Mouse (Mus musculus) c-Kit-positive CD71-negative TER-119-negative erythroid progenitor cells, embryonic 14.5 days (primary cell): ENCODE measurements around the gene Rcor3.
A peak's percentile ranks its signal among the peaks of the same experiment; 100 is the strongest.

Experiments
- DNase-seq: peaks from one replicate; pipeline ENCODE4 v3.0.0-alpha.2; 2013; ENCODE audit warnings: low read depth

The Rcor3 gene

GRCm38 (mm10) chr1:192094451-192095170 is 43.3 kb downstream of the Rcor3 start:
- peak; percentile 79 for DNase-seq

GRCm38 (mm10) chr1:192092879-192093660 is 44.8 kb downstream of the Rcor3 start:
- peak; percentile 76 for DNase-seq

GRCm38 (mm10) chr1:192091806-192092772 is 45.8 kb downstream of the Rcor3 start, which contains the start of gene Traf5:
Gene Traf5, minus strand, starts transcription at chr1:192092559.
- peak; percentile 79 for DNase-seq

GRCm38 (mm10) chr1:192090689-192091567 is 46.9 kb downstream of the Rcor3 start:
- no peak for DNase-seq

- DNase-seq, result no peak
These were observed 47.6 kb downstream of the Rcor3 start for GRCm38 (mm10) chr1:192090281-192090680.

- DNase-seq, result no peak
These were observed 48.4 kb downstream of the Rcor3 start for GRCm38 (mm10) chr1:192089208-192090166.

GRCm38 (mm10) chr1:192088011-192088410 is 49.9 kb downstream of the Rcor3 start:
- no peak for DNase-seq

GRCm38 (mm10) chr1:192087098-192087497 is 50.8 kb downstream of the Rcor3 start:
- no peak for DNase-seq

- DNase-seq, result no peak
These were observed 51.4 kb downstream of the Rcor3 start for GRCm38 (mm10) chr1:192086279-192087037.

- no peak for DNase-seq
These were observed 52.6 kb downstream of the Rcor3 start for GRCm38 (mm10) chr1:192085218-192085617.

- no peak for DNase-seq
These were observed 55.2 kb downstream of the Rcor3 start for GRCm38 (mm10) chr1:192082646-192083045.

- DNase-seq, result no peak
These were observed 56.7 kb downstream of the Rcor3 start for GRCm38 (mm10) chr1:192081129-192081528.

GRCm38 (mm10) chr1:192079121-192079520 is 58.7 kb downstream of the Rcor3 start:
- no peak for DNase-seq

- DNase-seq, result peak; percentile 64
These were observed 59.5 kb downstream of the Rcor3 start for GRCm38 (mm10) chr1:192078406-192078805.

GRCm38 (mm10) chr1:192076796-192077535 is 60.9 kb downstream of the Rcor3 start:
- no peak for DNase-seq

GRCm38 (mm10) chr1:192076101-192076500 is 61.8 kb downstream of the Rcor3 start:
- DNase-seq, result no peak

GRCm38 (mm10) chr1:192074824-192075223 is 63.0 kb downstream of the Rcor3 start:
- DNase-seq, result no peak

- no peak for DNase-seq
These were observed 65.4 kb downstream of the Rcor3 start for GRCm38 (mm10) chr1:192072426-192072825.
